11 mouse cellular contexts compared by ENCODE assay signal in genomic region chr9:120884726-120885125, GRCm38 (mm10). TPM values are rescaled to one million over a fixed set of nuclear protein-coding genes. Genes with fewer than 3 reads are reported as not detected.
DNase-seq lines count a peak whose midpoint lies in the region; ATAC-seq and TF ChIP-seq lines count a peak whose summit lies in the region.
"Had no signal": no experiment of that assay in that cellular context is flagged by ENCODE, and none has a peak within 500 bp of the region (broad histone marks: within the 10 kb centered on the region; RNA-seq: fewer than 3 reads in every experiment).

No protein-coding gene starts in this region.

- H3K4me3 ChIP-seq in kidney, postnatal 0 days (replicated peaks; ENCODE audit: low read depth, low read length), result no peak overlapping the region
- H3K4me3 ChIP-seq in embryonic facial prominence, embryonic 13.5 days, result no peak overlapping the region
- H3K4me3 ChIP-seq in hindbrain, embryonic 14.5 days (replicated peaks; ENCODE audit: low read length), result no peak overlapping the region
- no peak overlapping the region for H3K4me3 ChIP-seq in midbrain, embryonic 13.5 days (replicated peaks)
- H3K4me3 ChIP-seq: heart, embryonic 10.5 days; midbrain, embryonic 12.5 days had no signal

- H3K4me1 ChIP-seq in kidney, postnatal 0 days (replicated peaks; ENCODE audit: insufficient read depth, low read length), result peaks cover 18% of the 10 kb centered on the region
- H3K4me1 ChIP-seq in embryonic facial prominence, embryonic 13.5 days, result peaks cover 13% of the 10 kb centered on the region
- H3K4me1 ChIP-seq in hindbrain, embryonic 14.5 days (replicated peaks; ENCODE audit: control insufficient read depth, insufficient read depth, low read length), result no peaks in the 10 kb centered on the region
- peaks cover 4% of the 10 kb centered on the region; the same call in 1 of the 2 replicates for H3K4me1 ChIP-seq in midbrain, embryonic 13.5 days (replicated peaks)

- no peaks in the 10 kb centered on the region for H3K27me3 ChIP-seq in kidney, postnatal 0 days (ENCODE audit: insufficient read depth, low read length)
- no peaks in the 10 kb centered on the region for H3K27me3 ChIP-seq in embryonic facial prominence, embryonic 13.5 days
- H3K27me3 ChIP-seq in hindbrain, embryonic 14.5 days (ENCODE audit: control insufficient read depth, insufficient read depth, low read length), result no peaks in the 10 kb centered on the region
- no peaks in the 10 kb centered on the region for H3K27me3 ChIP-seq in midbrain, embryonic 13.5 days
- H3K27me3 ChIP-seq: midbrain, embryonic 12.5 days had no signal

- no peaks in the 10 kb centered on the region for H3K36me3 ChIP-seq in kidney, postnatal 0 days (ENCODE audit: insufficient read depth, low read length)
- no peaks in the 10 kb centered on the region for H3K36me3 ChIP-seq in embryonic facial prominence, embryonic 13.5 days
- H3K36me3 ChIP-seq in hindbrain, embryonic 14.5 days (replicated peaks; ENCODE audit: control insufficient read depth, insufficient read depth), result no peaks in the 10 kb centered on the region
- H3K36me3 ChIP-seq in midbrain, embryonic 13.5 days, result no peaks in the 10 kb centered on the region
- H3K36me3 ChIP-seq: heart, embryonic 10.5 days; midbrain, embryonic 12.5 days had no signal

- H3K27ac ChIP-seq in kidney, postnatal 0 days, result no peak overlapping the region
- H3K27ac ChIP-seq in embryonic facial prominence, embryonic 13.5 days, result peak overlapping the region; percentile 87
- peak overlapping the region; percentile 14 for H3K27ac ChIP-seq in hindbrain, embryonic 14.5 days
- H3K27ac ChIP-seq in midbrain, embryonic 13.5 days, result no peak overlapping the region
- H3K27ac ChIP-seq: heart, embryonic 10.5 days; midbrain, embryonic 12.5 days had no signal

- peak; percentile 89 for DNase-seq in kidney, postnatal 0 days (ENCODE audit: low spot score)
- no peak for DNase-seq in kidney, adult 9 months
- DNase-seq in hindbrain, embryonic 14.5 days (ENCODE audit: low spot score), result no peak
- peak; percentile 50 to 57 for DNase-seq in right cerebral cortex, postnatal 10 days (ENCODE audit: low spot score in 2 of 2)
- no peak for DNase-seq in cerebellum, postnatal 4 days (ENCODE audit: low spot score in 2 of 2)
- DNase-seq: thymus, postnatal 4 days had no signal

- H3K4me2 ChIP-seq in kidney, postnatal 0 days (ENCODE audit: low read length), result no peak overlapping the region
- H3K4me2 ChIP-seq in embryonic facial prominence, embryonic 13.5 days, result peak overlapping the region; percentile 3; the same call in 1 of the 2 replicates
- H3K4me2 ChIP-seq in hindbrain, embryonic 14.5 days (replicated peaks), result no peak overlapping the region
- H3K4me2 ChIP-seq in midbrain, embryonic 13.5 days (replicated peaks), result no peak overlapping the region
- H3K4me2 ChIP-seq: midbrain, embryonic 12.5 days had no signal

- ATAC-seq in kidney, postnatal 0 days (replicated peaks; ENCODE audit: low FRiP score, low read depth), result peak; percentile 60
- ATAC-seq in embryonic facial prominence, embryonic 13.5 days (ENCODE audit: insufficient number of reproducible peaks, insufficient read depth, low FRiP score, low TSS enrichment, low read depth), result peak; percentile 81
- peak; percentile 31; the same call in 1 of the 2 replicates for ATAC-seq in hindbrain, embryonic 14.5 days (ENCODE audit: low FRiP score)
- ATAC-seq in midbrain, embryonic 13.5 days, result no peak
- ATAC-seq: activated CD4-positive, CD25-positive, alpha-beta regulatory T cell, adult 4 months had no signal

- no peak for TF ChIP-seq CTCF in kidney, postnatal 0 days (IDR thresholded peaks at IDR 0.05; ENCODE audit: low read depth)

- 22% methylated on average over 10 of the region's 10 CpGs for WGBS in kidney, postnatal 0 days
- WGBS in embryonic facial prominence, embryonic 13.5 days, result 34% methylated on average over 10 of the region's 10 CpGs
- 51% methylated on average over 10 of the region's 10 CpGs for WGBS in hindbrain, embryonic 14.5 days
- WGBS in midbrain, embryonic 13.5 days, result 63% methylated on average over 10 of the region's 10 CpGs

- H3K9me3 ChIP-seq in kidney, postnatal 0 days (replicated peaks; ENCODE audit: low read length), result no peaks in the 10 kb centered on the region
- H3K9me3 ChIP-seq in embryonic facial prominence, embryonic 13.5 days, result no peaks in the 10 kb centered on the region
- H3K9me3 ChIP-seq in hindbrain, embryonic 14.5 days (ENCODE audit: control insufficient read depth, low read length), result no peaks in the 10 kb centered on the region
- no peaks in the 10 kb centered on the region for H3K9me3 ChIP-seq in midbrain, embryonic 13.5 days
- H3K9me3 ChIP-seq: heart, embryonic 10.5 days; midbrain, embryonic 12.5 days had no signal

- H3K9ac ChIP-seq in kidney, postnatal 0 days (ENCODE audit: low read depth, low read length), result no peak overlapping the region
- H3K9ac ChIP-seq in embryonic facial prominence, embryonic 13.5 days, result no peak overlapping the region
- H3K9ac ChIP-seq in hindbrain, embryonic 14.5 days, result no peak overlapping the region
- no peak overlapping the region for H3K9ac ChIP-seq in midbrain, embryonic 13.5 days (replicated peaks)
- H3K9ac ChIP-seq: midbrain, embryonic 12.5 days had no signal

RNA-seq across cellular contexts. Expression of gene Ctnnb1, which starts 44.3 kb away (rescaled TPM):
- 460 and 470 TPM in 2 replicates for polyA plus RNA-seq in kidney, postnatal 0 days (2015; fragmentation: Nextera tagmentation; extraction: Ambion mirVana)
- 774 and 809 TPM in 2 replicates for polyA plus RNA-seq in embryonic facial prominence, embryonic 13.5 days (2015; fragmentation: Nextera tagmentation; extraction: Ambion mirVana)
- 404 and 463 TPM in 2 replicates for polyA plus RNA-seq in hindbrain, embryonic 14.5 days (2014; fragmentation: Nextera tagmentation; extraction: Ambion mirVana)
- 616 and 667 TPM in 2 replicates for polyA plus RNA-seq in midbrain, embryonic 13.5 days (2015; fragmentation: Nextera tagmentation; extraction: Ambion mirVana)

Comparison
In these comparisons a context has a peak if more than half of its experiments do, and no peak if none do; other contexts are left out.
1. DNase-seq: peak in kidney, postnatal 0 days (single experiment) and right cerebral cortex, postnatal 10 days (2 of 2); none in kidney, adult 9 months (single experiment), hindbrain, embryonic 14.5 days (single experiment) and cerebellum, postnatal 4 days (0 of 2).
2. H3K27ac ChIP-seq: peak in embryonic facial prominence, embryonic 13.5 days (single experiment) and hindbrain, embryonic 14.5 days (single experiment); none in kidney, postnatal 0 days (single experiment) and midbrain, embryonic 13.5 days (single experiment).